Mouse (Mus musculus) heart, adult 18-20 months (tissue): Measurements from ENCODE around the gene Zfp53. TPM values are rescaled to one million over a fixed set of nuclear protein-coding genes. Genes with fewer than 3 reads are reported as not detected.
A peak's percentile ranks its signal among the peaks of the same experiment; 100 is the strongest.

Source experiments
- DNase-seq, 2 experiments: peaks; one replicate each; pipeline ENCODE4 v3.0.0; 2021 to 2022; ENCODE audit warnings: mixed read lengths in 1 of 2
- total RNA-seq, 2 experiments: library from RNA; stranded (reverse); gene quantifications; 2 replicates each; pipeline ENCODE4 v1.2.3; 2021

Zfp53 gene
- total RNA-seq, 2 experiments from 2014 or later, result 2.1 to 2.4 TPM

DNA sequence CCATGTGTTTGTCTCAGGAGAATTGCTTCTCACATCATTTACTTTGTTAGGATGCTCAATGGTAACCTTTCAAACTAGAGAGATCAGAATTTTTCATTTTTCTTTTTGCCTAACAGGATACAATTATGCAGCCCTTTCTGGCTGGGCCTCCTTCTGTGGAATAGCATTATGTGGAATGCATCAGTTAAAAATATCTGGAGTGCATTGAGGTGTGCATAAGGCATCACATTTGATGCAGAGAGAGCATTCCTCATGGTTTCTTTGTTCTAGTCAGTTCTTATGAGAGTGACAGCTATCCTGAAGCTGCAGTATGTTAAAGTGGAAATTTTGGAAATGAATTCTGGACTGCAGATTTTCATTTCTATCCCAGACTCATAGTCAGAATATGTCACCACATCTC is 37.5 kb downstream of the Zfp53 start:
- no peak for DNase-seq

DNA sequence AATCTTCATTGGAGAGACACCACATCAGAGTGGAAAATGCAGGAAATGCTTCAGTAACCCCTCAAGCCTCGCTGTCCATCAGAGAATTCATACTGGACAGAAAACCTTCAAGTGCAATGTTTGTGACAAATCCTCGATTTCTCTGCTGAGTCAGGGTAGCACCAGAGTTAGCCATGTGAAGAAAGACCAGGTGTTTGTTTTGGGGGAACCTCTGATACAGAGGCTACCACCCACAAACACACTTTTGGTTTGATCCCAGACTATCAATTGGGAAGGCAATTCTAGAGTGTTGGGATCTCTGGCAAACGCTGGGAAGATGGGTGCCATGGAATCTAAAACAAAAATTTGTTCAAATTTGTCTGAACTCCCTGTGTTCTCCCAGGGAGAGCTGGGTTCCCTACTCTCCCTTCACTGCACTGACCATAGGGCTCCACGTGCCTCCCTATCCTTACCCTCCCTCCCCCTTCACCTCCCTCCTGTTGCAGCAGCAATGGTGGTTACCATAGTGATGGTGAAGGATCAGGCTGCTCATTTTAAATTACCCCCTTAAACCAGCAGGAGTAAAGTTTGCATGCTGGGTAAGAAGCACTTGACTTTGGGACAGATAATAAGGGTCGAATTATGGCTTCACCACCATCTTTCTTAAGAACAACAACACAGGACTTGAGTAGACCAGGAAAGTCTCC is 42.0 kb downstream of the Zfp53 start:
- DNase-seq, result no peak

DNA sequence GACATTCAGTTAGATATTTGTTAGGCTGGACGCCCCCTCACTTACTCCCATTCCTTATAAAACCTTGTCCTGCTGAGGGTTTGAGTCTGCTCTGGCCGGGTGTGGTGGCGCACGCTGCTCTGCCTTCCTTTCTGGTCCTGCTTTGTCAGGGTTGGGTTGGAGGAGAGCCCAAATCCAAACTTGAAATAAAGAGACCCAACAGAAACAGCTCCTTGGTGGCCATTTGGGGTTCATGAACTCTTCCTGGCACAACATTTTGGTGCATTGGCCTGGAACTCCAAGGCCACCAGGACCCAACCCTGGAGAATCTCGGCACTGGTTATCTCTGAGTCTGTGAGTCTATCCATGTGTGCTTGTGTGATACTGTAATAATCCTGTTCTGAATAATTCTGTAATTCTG is 42.8 kb downstream of the Zfp53 start:
- peak in 1 of 2 experiments; percentile 38 for DNase-seq

DNA sequence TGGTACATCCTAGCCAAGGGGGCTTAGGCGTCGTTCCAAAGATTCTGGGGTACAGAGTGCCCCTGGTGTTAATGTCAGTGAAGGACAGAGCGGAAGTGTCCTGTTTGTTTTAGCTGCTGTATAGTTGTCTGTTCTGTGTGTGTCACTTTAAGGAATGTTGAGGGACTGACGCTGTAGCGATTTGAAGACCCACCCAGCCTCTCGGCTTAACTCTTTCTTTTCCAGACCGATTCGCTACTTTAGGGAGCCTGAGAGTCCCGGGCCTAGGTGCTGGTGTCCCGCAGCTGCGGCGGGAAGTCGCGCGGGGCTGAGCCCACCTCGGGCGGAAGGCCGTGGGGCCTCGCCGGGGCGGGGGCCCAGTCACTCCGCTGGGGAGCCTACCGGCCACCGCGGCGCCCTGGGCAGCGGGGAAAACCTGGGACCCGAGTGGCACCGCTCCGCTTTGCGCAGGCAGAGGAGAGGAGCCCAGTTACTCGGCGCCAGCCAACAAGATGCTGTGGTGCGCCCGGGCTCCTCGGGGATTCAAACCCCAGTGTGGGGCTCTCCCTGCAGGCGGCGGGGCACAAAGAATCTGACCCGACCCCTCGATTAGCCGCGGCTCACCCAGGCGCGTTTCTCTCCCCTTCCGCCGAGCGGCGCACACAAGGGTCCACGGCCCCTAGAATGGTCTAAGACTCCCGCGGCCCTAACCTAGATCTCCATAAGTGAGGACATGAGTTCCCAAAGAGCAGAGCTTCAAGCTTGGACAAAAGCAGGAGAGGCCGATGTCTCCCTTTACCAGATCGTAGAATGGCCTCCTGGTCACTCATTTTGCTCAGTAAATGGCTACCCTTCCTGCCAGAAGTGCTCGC is 43.5 kb downstream of the Zfp53 start:
- peak; percentile 88 for DNase-seq

DNA sequence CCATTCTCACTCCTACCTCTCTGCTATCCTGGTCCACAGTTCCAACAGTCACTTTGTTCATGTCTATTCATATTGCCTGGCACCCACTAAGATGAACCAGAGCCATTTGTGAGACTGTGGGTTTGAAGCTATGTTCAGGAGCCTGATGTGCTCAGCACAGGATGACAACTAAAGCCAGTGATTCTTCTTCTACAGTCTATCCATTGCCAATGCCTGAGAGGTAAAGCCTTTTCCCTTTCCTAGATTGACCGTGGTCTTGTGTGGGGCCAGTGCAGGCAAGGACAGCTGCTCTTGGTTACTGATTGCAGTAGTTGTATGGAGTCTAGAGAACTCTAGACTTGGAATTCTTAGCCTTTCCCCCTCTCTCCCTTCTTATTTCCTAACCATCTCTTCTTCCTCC is 45.2 kb downstream of the Zfp53 start:
- DNase-seq, result peak in 1 of 2 experiments; percentile 23

DNA sequence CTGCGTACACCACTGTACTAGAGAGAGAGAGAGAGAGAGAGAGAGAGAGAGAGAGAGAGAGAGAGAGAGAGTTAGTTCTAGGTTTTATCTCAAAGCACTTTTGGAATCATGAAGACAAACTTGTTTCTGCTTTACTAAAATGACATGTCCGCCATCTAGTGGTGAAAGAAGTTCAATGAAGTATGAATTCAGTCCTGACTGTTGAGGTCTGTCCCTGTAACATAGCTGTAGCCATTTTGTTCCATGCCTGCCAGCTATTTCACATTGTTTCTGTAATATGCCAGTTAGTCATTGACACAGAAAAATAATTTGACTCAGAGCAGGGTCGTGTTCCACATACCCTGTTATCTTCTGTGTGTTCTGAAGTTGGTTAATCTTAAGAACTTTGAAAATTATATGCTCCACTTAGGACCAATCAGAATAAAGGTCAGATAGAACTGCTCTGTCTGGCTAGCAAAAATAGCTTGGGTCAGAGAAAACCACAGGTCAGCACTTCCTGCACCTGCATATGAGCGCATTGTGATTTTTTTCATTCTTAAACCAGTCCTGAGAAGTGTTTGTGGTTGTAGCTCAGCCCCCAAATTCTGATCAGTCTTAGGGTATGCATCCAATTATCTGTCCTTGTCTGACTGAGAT is 45.8 kb downstream of the Zfp53 start:
- peak; percentile 86 to 87 for DNase-seq

DNA sequence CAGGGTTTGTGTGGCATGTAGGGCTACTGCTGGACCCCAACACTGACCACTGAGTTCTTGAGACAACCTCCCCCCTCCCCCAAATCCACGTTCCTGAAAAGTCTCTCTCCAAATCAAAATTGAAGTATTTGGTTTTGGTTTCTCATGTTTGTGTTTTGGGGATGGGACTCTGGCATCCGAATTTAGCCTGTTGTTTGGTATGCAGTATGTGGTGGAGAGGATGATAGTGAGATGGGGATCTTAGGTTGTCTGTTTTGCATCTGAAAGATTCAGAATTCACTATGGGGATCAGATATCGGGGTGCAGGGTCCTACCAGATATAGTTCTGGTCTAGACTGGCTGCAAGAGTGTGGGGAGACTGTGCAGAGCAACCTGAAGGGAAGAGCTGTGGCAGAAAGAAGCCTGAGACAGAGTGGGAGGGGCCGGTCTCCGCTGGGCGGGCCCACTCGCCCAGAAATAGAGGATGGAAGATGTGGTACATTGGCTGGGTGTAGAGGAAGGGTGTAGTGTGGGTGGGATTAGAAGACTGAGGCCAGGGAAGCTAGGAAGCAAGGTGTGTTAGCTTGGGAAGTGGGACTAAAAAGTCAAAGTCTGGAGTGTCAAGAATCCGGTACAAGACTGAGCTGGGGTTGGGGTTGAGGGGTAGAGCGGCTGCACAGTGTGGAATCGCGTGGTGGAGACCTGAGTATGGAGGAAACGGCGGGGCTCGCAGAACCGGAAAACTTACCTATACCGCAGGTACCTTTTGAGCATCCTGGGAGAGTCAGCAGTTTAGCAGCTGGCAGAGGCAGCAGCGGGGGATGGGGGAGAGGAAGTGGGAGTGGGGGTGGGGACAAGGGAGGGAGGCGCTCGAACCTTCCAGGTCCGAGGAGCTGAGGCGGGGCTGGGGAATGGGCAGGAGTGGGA is 46.6 kb downstream of the Zfp53 start, which contains the start of gene Zfp52:
Gene Zfp52 (plus strand): TSS at position 444 of the 906 bp plus-strand sequence.
- DNase-seq, result peak; percentile 82 to 84

DNA sequence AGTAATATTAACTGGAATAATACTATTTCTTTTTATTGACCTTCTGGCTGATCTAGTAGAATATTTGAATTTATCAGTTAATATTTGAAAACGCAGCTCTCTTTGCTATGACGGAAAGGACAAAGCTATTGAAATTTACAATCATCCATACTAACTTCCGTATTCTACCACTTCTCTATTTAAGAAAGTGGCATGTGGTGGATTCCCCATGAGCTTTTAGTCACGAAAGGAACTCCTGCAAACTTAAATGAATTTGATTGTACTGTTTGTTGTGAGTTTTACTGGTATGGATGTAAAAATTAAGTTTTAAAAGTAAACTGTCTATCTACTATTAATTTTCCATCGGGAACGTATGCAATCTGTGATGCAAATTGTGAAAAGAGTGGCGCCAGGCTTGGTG is 47.3 kb downstream of the Zfp53 start:
- no peak for DNase-seq

DNA sequence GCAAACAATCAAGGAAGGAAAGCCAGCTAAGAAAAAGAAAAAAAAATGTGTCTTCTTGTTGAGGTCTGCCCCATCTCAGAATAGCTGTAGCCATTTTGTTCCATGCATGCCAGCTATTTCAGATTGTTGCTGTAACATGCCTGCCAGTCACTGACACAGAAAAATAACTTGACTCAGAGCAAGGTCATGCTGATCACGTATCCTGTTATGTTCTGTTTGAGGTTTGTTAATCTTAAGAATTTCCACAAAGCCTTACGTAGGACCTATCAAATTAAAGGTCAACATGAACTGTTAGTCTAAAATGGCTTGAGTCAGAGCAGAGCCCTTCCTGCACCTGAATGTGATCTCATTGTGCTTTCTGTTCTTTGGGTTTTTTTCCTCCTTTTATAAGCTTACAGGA is 47.9 kb downstream of the Zfp53 start:
- peak in 1 of 2 experiments; percentile 20 for DNase-seq

DNA sequence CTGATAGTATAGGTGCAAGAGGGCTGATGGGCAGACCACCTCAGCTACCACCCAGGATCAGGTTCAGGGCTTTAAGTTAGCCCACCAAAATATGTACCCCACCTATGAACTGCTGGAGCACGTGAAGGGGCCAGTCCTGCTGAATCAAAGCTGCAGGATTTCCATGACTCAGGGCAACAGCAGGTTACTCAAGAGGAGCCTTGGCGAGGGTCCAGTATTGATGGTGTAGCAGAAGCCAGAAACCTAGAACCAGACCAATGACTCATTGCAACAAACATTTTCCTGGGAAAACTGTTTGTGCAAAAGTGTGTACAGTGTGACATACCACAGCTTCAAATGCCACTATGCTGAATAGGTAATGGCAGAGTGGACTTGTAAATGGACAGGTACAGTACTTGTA is 69.0 kb downstream of the Zfp53 start:
- DNase-seq, result no peak

Other genes with a start within 250 kb of the Zfp53 start
- not detected for gene Vmn1r235, start 232.6 kb upstream of the Zfp53 start, total RNA-seq
- not detected for gene Vmn1r236, start 206.1 kb upstream of the Zfp53 start, total RNA-seq
- gene Vmn1r237, start 177.1 kb upstream of the Zfp53 start, total RNA-seq, result not detected
- gene Zfp677, start 105.2 kb upstream of the Zfp53 start, total RNA-seq, result 1 to 10 TPM in 1 of 2 experiments, under 1 TPM in 1; 0.79 to 1.3 TPM
- under 1 TPM; 0.89 to 0.95 TPM for gene Zfp54, start 65.8 kb upstream of the Zfp53 start, total RNA-seq
- gene Zfp51, start 38.6 kb upstream of the Zfp53 start, total RNA-seq, result 1 to 10 TPM; 5.9 to 6.9 TPM
- gene Zfp52, start 46.5 kb downstream of the Zfp53 start, total RNA-seq, result 1 to 10 TPM; 5.1 to 5.8 TPM
- 1 to 10 TPM; 3.2 to 3.5 TPM for gene Zfp948, start 78.0 kb downstream of the Zfp53 start, total RNA-seq
- 1 to 10 TPM; 2.1 to 2.2 TPM for gene Zfp983, start 161.6 kb downstream of the Zfp53 start, total RNA-seq
- gene Gm10226, start 202.9 kb downstream of the Zfp53 start, total RNA-seq, result not detected
- 1 to 10 TPM; 1.3 to 1.5 TPM for gene Zfp760, start 218.7 kb downstream of the Zfp53 start, total RNA-seq
- 1 to 10 TPM; 4.1 to 5.6 TPM for gene Zfp229, start 241.8 kb downstream of the Zfp53 start, total RNA-seq